Mouse (Mus musculus): ENCODE results near the gene Plcb4. TPM values are rescaled to one million over a fixed set of nuclear protein-coding genes. Genes with fewer than 3 reads are reported as not detected.
"Not testable (repeated sequence)": the region's sequence is repeated elsewhere in the genome, so short reads cannot be mapped to it uniquely, and the experiment has no call there.

Plcb4 gene
- polyA plus RNA-seq, 1 experiment from 2014 or later = 7.4 TPM

DNA sequence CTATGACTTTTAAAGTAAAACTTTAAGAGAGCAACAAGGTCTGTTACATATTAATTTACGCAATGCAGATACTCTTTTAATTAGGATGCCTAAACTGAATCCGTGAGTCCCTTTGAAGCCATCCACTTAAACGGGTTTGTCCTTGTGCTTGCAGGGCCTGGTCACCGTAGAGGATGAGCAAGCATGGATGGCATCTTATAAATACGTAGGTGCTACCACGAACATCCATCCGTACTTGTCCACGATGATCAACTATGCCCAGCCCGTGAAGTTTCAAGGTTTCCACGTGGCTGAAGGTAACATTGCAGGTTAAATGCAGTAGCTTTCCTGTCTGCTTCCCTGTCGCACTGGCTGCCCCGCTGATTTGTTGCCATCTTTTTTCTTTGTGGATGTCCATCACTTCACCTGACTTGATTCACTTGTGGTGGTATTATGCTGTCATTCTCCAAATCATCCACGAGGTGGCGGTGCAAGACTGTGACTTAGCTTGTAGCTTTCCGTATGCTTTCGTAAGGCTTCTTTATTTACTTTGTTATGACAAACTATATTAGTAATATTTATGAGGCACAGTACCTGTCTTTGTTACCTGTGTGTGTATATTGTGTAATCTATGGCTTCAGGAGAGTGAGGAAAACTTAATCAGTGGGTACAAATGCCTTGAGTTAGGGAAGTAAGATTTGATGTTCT is 308.2 kb downstream of the Plcb4 start:
- no peak for ATAC-seq
- H3K9ac ChIP-seq (ENCODE audit: low read depth, low read length) = no peak overlapping the region
- no peaks in the 10 kb centered on the region for H3K9me3 ChIP-seq (ENCODE audit: control insufficient read depth, low read length)

DNA sequence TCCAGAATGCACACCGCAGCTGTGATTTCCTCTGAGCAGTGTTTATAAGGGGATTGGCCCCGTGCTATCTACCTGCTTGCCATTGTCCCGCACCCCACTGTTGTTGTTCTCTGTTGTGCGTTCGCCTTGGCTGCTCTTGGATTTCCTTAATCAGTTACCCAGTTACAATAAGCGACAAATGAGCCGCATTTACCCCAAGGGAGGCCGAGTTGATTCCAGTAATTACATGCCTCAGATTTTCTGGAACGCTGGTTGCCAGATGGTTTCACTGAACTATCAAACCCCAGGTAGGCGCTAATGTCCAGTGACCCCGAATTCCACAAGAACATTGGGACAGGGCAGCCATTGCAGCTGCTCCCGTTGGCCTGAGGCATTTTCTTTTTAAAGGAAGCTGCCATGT is 309.3 kb downstream of the Plcb4 start:
- no peak for ATAC-seq
- no peaks in the 10 kb centered on the region for H3K9me3 ChIP-seq (ENCODE audit: control insufficient read depth, low read length)
- H3K27ac ChIP-seq (ENCODE audit: low read length) = no peak overlapping the region
- 86% methylated on average over 12 of the region's 12 CpGs for WGBS
- H3K9ac ChIP-seq (ENCODE audit: low read depth, low read length) = no peak overlapping the region
- H3K4me1 ChIP-seq (ENCODE audit: control insufficient read depth, insufficient read depth, low read length) = no peaks in the 10 kb centered on the region
- H3K4me3 ChIP-seq (ENCODE audit: low read length) = no peak overlapping the region
- no peak overlapping the region for H3K4me2 ChIP-seq (ENCODE audit: low read depth, low read length)
- H3K27me3 ChIP-seq (replicated peaks; ENCODE audit: control insufficient read depth, insufficient read depth, low read length) = no peaks in the 10 kb centered on the region
- H3K36me3 ChIP-seq (ENCODE audit: control insufficient read depth, insufficient read depth, low read length) = no peaks in the 10 kb centered on the region

More for the DNA sequence above, 308.2 kb downstream of the Plcb4 start:
- Histone ChIP-seq H3K4me1 (ENCODE audit: control insufficient read depth, insufficient read depth, low read length) (no peaks in the 10 kb centered on the region), H3K4me2 (ENCODE audit: low read depth, low read length) (no peak overlapping the region), H3K27ac (ENCODE audit: low read length) (no peak overlapping the region), H3K4me3 (ENCODE audit: low read length) (no peak overlapping the region), H3K36me3 (ENCODE audit: control insufficient read depth, insufficient read depth, low read length) (no peaks in the 10 kb centered on the region), H3K27me3 (replicated peaks; ENCODE audit: control insufficient read depth, insufficient read depth, low read length) (no peaks in the 10 kb centered on the region)
- 57% methylated on average over 16 of the region's 16 CpGs for WGBS

DNA sequence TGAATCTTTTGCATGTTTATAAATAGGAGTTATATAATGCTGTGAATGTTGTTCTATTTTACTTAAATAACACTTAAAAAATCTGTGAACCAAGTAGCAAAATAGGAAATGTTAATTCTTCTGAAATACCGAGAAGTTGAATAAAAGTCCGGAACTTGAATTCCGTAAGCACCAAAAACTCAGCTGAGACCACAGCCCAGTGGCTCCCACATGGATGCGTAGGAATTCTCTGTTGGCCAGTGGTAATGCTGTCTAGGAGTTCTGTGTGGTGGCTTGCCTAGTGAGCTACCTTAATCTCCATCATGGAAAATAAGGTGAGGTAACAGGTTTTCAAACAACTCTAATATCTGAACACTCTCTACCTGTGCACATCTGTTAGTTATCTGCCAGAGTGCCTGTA is 312.1 kb downstream of the Plcb4 start:
- H3K9ac ChIP-seq (ENCODE audit: low read depth, low read length) = no peak overlapping the region
- H3K4me2 ChIP-seq (ENCODE audit: low read depth, low read length) = no peak overlapping the region
- 94% methylated on average over 4 of the region's 4 CpGs for WGBS
- no peak overlapping the region for H3K4me3 ChIP-seq (ENCODE audit: low read length)
- H3K9me3 ChIP-seq (ENCODE audit: control insufficient read depth, low read length) = no peaks in the 10 kb centered on the region
- no peak for ATAC-seq
- H3K4me1 ChIP-seq (ENCODE audit: control insufficient read depth, insufficient read depth, low read length) = no peaks in the 10 kb centered on the region
- no peaks in the 10 kb centered on the region for H3K36me3 ChIP-seq (ENCODE audit: control insufficient read depth, insufficient read depth, low read length)
- no peaks in the 10 kb centered on the region for H3K27me3 ChIP-seq (replicated peaks; ENCODE audit: control insufficient read depth, insufficient read depth, low read length)
- no peak overlapping the region for H3K27ac ChIP-seq (ENCODE audit: low read length)

DNA sequence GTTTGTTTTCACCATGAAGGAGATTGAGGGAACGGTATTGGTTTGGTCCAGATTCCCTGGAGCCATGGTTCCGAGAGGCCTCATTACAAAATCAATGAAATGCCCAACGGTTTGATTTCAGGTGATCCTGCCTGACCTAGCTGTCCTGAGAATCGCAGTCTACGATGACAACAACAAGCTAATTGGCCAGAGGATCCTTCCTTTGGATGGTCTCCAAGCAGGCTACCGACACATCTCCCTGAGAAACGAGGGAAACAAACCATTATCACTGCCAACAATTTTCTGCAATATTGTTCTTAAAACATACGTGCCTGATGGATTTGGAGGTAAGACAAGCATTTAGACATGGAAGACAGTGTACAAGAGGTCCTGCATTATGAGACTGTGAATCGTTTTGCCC is 317.2 kb downstream of the Plcb4 start:
- Histone ChIP-seq H3K4me1 (ENCODE audit: control insufficient read depth, insufficient read depth, low read length) (no peaks in the 10 kb centered on the region), H3K4me2 (ENCODE audit: low read depth, low read length) (no peak overlapping the region), H3K4me3 (ENCODE audit: low read length) (no peak overlapping the region), H3K9me3 (ENCODE audit: control insufficient read depth, low read length) (no peaks in the 10 kb centered on the region), H3K36me3 (ENCODE audit: control insufficient read depth, insufficient read depth, low read length) (no peaks in the 10 kb centered on the region), H3K27ac (ENCODE audit: low read length) (no peak overlapping the region), H3K27me3 (replicated peaks; ENCODE audit: control insufficient read depth, insufficient read depth, low read length) (no peaks in the 10 kb centered on the region), H3K9ac (ENCODE audit: low read depth, low read length) (no peak overlapping the region)
- WGBS = 87% methylated on average over 9 of the region's 9 CpGs
- ATAC-seq = no peak

DNA sequence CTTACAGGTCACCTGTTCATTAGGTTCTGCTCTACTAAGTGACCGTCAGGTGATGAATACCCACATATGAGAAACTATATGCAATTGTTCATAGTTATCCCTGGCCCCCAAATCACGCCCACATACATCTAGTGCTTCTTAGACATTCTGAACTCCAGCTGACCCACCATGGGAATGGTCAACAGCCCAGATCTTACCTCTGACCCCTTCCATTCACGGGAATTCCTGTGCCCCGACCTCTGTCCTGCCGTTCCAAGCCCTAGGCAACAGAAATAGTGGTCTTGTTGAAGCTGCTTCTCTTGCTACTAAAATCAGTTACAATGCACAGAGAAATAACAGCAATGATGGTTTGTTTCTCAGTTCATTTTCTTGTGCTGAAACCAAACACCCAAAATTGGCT is 320.0 kb downstream of the Plcb4 start:
- ATAC-seq = no peak
- Histone ChIP-seq H3K4me2 (ENCODE audit: low read depth, low read length) (no peak overlapping the region), H3K27me3 (replicated peaks; ENCODE audit: control insufficient read depth, insufficient read depth, low read length) (no peaks in the 10 kb centered on the region), H3K36me3 (ENCODE audit: control insufficient read depth, insufficient read depth, low read length) (no peaks in the 10 kb centered on the region), H3K4me3 (ENCODE audit: low read length) (no peak overlapping the region), H3K9me3 (ENCODE audit: control insufficient read depth, low read length) (no peaks in the 10 kb centered on the region), H3K27ac (ENCODE audit: low read length) (no peak overlapping the region), H3K9ac (ENCODE audit: low read depth, low read length) (no peak overlapping the region), H3K4me1 (ENCODE audit: control insufficient read depth, insufficient read depth, low read length) (no peaks in the 10 kb centered on the region)
- 66% methylated on average over 5 of the region's 5 CpGs for WGBS

DNA sequence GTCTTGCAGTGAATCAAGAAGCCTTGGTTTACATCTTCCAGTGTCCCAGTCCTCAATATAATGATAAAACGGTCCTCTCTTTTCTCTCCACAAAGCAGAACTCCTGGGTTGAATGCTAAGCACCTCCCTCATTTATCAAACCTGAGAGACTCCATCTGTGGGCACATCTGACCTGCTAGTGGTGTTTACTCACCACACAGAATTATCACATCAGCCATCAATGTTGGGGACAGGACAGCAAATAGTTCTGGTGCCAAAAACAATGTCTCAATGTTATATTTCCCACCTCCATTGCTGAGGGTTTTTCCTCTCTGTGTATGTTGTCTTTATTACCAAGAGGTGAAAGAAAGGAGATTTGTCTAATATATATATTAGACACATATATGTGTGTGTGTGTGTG is 321.6 kb downstream of the Plcb4 start:
- Histone ChIP-seq H3K27me3 (replicated peaks; ENCODE audit: control insufficient read depth, insufficient read depth, low read length) (no peaks in the 10 kb centered on the region), H3K4me1 (ENCODE audit: control insufficient read depth, insufficient read depth, low read length) (no peaks in the 10 kb centered on the region), H3K36me3 (ENCODE audit: control insufficient read depth, insufficient read depth, low read length) (no peaks in the 10 kb centered on the region), H3K4me2 (ENCODE audit: low read depth, low read length) (no peak overlapping the region), H3K4me3 (ENCODE audit: low read length) (no peak overlapping the region), H3K9me3 (ENCODE audit: control insufficient read depth, low read length) (no peaks in the 10 kb centered on the region), H3K27ac (ENCODE audit: low read length) (no peak overlapping the region), H3K9ac (ENCODE audit: low read depth, low read length) (no peak overlapping the region)
- no peak for ATAC-seq
- WGBS = 28% methylated on average over 1 of the region's 1 CpGs

DNA sequence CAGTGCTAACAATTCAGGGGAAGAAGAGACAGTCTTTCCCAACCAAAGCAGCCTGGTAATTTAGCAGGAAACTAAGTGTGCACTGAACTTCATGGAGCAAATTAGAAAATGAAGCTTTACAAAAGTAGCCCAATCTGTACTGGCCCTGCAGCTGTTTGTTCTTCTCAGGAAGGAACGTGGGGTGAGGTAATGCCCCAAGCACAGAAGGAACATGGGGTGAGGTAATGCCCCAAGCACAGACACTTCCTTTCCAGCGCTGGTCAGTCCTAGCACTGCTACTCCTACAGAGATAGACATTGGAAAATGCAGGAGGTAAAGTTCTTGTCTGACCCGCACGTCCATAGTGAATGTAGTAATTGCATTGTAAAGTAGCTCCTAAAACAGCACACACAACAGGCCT is 325.2 kb downstream of the Plcb4 start:
- no peaks in the 10 kb centered on the region for H3K27me3 ChIP-seq (replicated peaks; ENCODE audit: control insufficient read depth, insufficient read depth, low read length)
- H3K36me3 ChIP-seq (ENCODE audit: control insufficient read depth, insufficient read depth, low read length) = no peaks in the 10 kb centered on the region
- H3K27ac ChIP-seq (ENCODE audit: low read length) = no peak overlapping the region
- ATAC-seq = no peak
- 75% methylated on average over 4 of the region's 4 CpGs for WGBS
- H3K4me1 ChIP-seq (ENCODE audit: control insufficient read depth, insufficient read depth, low read length) = no peaks in the 10 kb centered on the region
- no peak overlapping the region for H3K4me3 ChIP-seq (ENCODE audit: low read length)
- no peaks in the 10 kb centered on the region for H3K9me3 ChIP-seq (ENCODE audit: control insufficient read depth, low read length)
- H3K4me2 ChIP-seq (ENCODE audit: low read depth, low read length) = no peak overlapping the region
- H3K9ac ChIP-seq (ENCODE audit: low read depth, low read length) = no peak overlapping the region

DNA sequence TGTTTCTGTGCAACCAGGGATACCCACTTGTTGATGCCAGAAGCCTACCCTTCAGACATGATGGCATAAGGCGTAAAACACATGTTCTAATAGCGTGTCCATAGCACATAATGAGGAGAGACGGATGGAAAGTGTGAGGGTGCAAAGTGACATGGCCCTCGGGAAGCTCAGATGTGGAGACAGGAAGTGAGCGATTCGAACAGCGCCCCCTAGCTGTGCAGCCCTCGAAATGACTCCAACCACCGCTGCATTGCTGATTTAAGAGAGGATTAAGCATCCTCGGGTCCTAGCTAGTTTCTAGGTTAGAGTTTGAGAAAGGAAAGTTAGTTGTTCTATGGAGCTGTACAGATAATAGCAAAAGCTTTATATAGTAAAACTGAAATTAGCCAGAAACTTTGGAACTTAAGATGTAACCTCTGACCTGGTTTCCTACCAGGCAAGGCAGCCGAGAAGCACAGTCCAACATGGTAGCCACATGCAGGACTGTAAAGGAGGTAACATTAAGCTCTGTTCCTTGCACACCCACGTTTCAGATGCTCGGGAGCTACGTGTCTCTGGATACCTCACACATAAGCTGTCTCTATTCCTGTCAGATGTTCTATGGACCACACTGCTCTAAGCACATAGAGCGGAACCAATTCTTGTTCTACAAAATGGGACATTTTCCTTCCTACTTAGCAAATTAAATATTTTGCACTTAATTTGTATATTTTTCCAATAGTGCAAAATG is 326.9 kb downstream of the Plcb4 start:
- H3K4me2 ChIP-seq (ENCODE audit: low read depth, low read length) = no peak overlapping the region
- no peaks in the 10 kb centered on the region for H3K36me3 ChIP-seq (ENCODE audit: control insufficient read depth, insufficient read depth, low read length)
- H3K4me3 ChIP-seq (ENCODE audit: low read length) = no peak overlapping the region
- H3K9ac ChIP-seq (ENCODE audit: low read depth, low read length) = no peak overlapping the region
- H3K9me3 ChIP-seq (ENCODE audit: control insufficient read depth, low read length) = no peaks in the 10 kb centered on the region
- no peak for ATAC-seq
- 86% methylated on average over 15 of the region's 15 CpGs for WGBS
- H3K4me1 ChIP-seq (ENCODE audit: control insufficient read depth, insufficient read depth, low read length) = no peaks in the 10 kb centered on the region
- H3K27me3 ChIP-seq (replicated peaks; ENCODE audit: control insufficient read depth, insufficient read depth, low read length) = no peaks in the 10 kb centered on the region
- no peak overlapping the region for H3K27ac ChIP-seq (ENCODE audit: low read length)

DNA sequence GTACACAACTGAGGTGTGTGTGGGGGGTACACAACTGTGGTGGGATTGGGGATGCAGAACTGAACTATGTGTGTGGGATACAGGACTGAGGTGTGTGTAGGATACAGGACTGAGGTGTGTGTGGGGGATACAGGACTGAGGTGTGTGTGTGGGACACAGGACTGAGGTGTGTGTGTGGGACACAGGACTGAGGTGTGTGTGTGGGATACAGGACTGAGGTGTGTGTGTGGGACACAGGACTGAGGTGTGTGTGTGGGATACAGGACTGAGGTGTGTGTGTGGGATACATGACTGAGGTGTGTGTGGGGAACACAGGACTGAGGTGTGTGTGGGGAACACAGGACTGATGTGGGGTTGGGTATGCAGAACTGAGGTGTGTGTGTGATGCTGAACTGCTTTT is 329.7 kb downstream of the Plcb4 start:
- not testable (repeated sequence) for H3K4me3 ChIP-seq (ENCODE audit: low read length); H3K27ac ChIP-seq (ENCODE audit: low read length); H3K27me3 ChIP-seq (replicated peaks; ENCODE audit: control insufficient read depth, insufficient read depth, low read length); ATAC-seq; H3K4me2 ChIP-seq (ENCODE audit: low read depth, low read length); H3K4me1 ChIP-seq (ENCODE audit: control insufficient read depth, insufficient read depth, low read length); H3K36me3 ChIP-seq (ENCODE audit: control insufficient read depth, insufficient read depth, low read length); H3K9me3 ChIP-seq (ENCODE audit: control insufficient read depth, low read length); H3K9ac ChIP-seq (ENCODE audit: low read depth, low read length)

DNA sequence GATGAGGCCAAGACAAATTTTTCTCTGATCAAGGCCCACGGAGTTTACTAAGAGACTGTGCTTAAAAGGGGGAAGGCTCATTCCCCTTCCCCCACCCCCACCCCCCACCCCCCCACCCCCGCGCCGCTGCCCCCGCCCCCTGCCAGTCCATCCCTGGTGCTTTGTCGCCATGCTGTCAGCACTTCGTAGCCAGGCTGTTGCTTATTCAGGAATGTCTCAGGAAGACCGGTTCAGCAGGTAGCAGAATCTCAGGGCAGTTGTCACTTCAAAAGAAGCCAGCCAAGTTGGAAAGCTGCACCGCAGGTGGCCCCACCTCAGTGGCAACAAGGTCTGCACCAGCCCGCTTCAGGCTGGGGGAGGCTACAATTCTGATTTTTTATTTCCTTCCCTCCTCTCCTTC is 331.9 kb downstream of the Plcb4 start:
- not testable (repeated sequence) for H3K27ac ChIP-seq (ENCODE audit: low read length); H3K36me3 ChIP-seq (ENCODE audit: control insufficient read depth, insufficient read depth, low read length); H3K4me1 ChIP-seq (ENCODE audit: control insufficient read depth, insufficient read depth, low read length); H3K4me3 ChIP-seq (ENCODE audit: low read length); H3K9ac ChIP-seq (ENCODE audit: low read depth, low read length); H3K9me3 ChIP-seq (ENCODE audit: control insufficient read depth, low read length); ATAC-seq; H3K4me2 ChIP-seq (ENCODE audit: low read depth, low read length); H3K27me3 ChIP-seq (replicated peaks; ENCODE audit: control insufficient read depth, insufficient read depth, low read length)
- WGBS = 60% methylated on average over 6 of the region's 10 CpGs
